Mouse (Mus musculus) neural tube, embryonic 14.5 days (tissue): ENCODE results near the gene Colgalt2. TPM values are rescaled to one million over a fixed set of nuclear protein-coding genes. Genes with fewer than 3 reads are reported as not detected.

Experiments used
- ATAC-seq: fragments of 200-750 bp; cut with Nextera tagmentation; 2 replicates; pipeline ENCODE4 v1.8.0; 2017; ENCODE audit warnings: low read depth, mild to moderate bottlenecking, moderate TSS enrichment, moderate library complexity
- H3K27ac ChIP-seq: fragments of 300-500 bp; sonication (generic); 2 replicates; pipeline ENCODE4 v1.5.1; 2014; ENCODE audit warnings: low read depth, mild to moderate bottlenecking, control low read depth, low read length, moderate library complexity, mixed read lengths
- H3K27me3 ChIP-seq: fragments of 300-500 bp; sonication (generic); 2 replicates; pipeline ENCODE4 v1.6.1; 2014; ENCODE audit warnings: low read length; ENCODE audit not compliant: control insufficient read depth, insufficient read depth
- H3K36me3 ChIP-seq: fragments of 300-500 bp; sonication (generic); 2 replicates; pipeline ENCODE4 v1.6.1; 2014; ENCODE audit warnings: low read length, mixed read lengths; ENCODE audit not compliant: control insufficient read depth, insufficient read depth
- H3K4me1 ChIP-seq: fragments of 300-500 bp; sonication (generic); 2 replicates; pipeline ENCODE4 v1.6.1; 2014; ENCODE audit warnings: low read length; ENCODE audit not compliant: control insufficient read depth, insufficient read depth
- H3K4me2 ChIP-seq: fragments of 300-500 bp; sonication (generic); 2 replicates; pipeline ENCODE4 v1.6.1; 2014; ENCODE audit warnings: mild to moderate bottlenecking, low read depth, low read length, control low read depth
- H3K4me3 ChIP-seq: fragments of 300-500 bp; sonication (generic); 2 replicates; pipeline ENCODE4 v1.5.1; 2014; ENCODE audit warnings: low read depth, low read length, control low read depth, mixed read lengths
- H3K9ac ChIP-seq: fragments of 300-500 bp; sonication (generic); replicated peaks from 2 replicates; pipeline ENCODE4 v1.6.1; 2014; ENCODE audit warnings: low read depth, mild to moderate bottlenecking, control low read depth, low read length, mixed read lengths
- H3K9me3 ChIP-seq: fragments of 300-500 bp; sonication (generic); 2 replicates; pipeline ENCODE4 v1.6.1; 2016; ENCODE audit warnings: low read length; ENCODE audit not compliant: control insufficient read depth
- WGBS: fragments of 180-500 bp; shearing (Covaris S2); extraction: QIAGEN DNeasy Blood & Tissue Kit; methylation state at CpG from one replicate; pipeline ENCODE4 v1.1.7; 2014; 5-methylcytosine and 5-hydroxymethylcytosine counted together
- polyA plus RNA-seq: library from polyadenylated mRNA; unstranded; fragments of >200 nt; fragmentation: Nextera tagmentation; extraction: Ambion mirVana; gene quantifications from 2 replicates; pipeline ENCODE4 v1.2.1, GENCODE M21; 2014

Colgalt2 gene
- polyA plus RNA-seq, 1 experiment from 2014 or later: 4.2 TPM

- ATAC-seq: no peak
- Histone ChIP-seq H3K27me3 (no peaks in the 10 kb centered on the region), H3K4me2 (no peak overlapping the region)
Observed at GRCm38 (mm10) chr1:152457596-152457995, 58.0 kb downstream of the Colgalt2 start.

GRCm38 (mm10) chr1:152458996-152459395, 59.4 kb downstream of the Colgalt2 start:
- Histone ChIP-seq H3K27ac (no peak overlapping the region), H3K27me3 (no peaks in the 10 kb centered on the region), H3K4me2 (no peak overlapping the region), H3K4me3 (no peak overlapping the region), H3K9ac (no peak overlapping the region), H3K4me1 (no peaks in the 10 kb centered on the region), H3K9me3 (no peaks in the 10 kb centered on the region), H3K36me3 (no peaks in the 10 kb centered on the region)
- ATAC-seq: no peak
- WGBS: 83% methylated on average over 7 of the region's 7 CpGs

More at GRCm38 (mm10) chr1:152457596-152457995, 58.0 kb downstream of the Colgalt2 start:
- WGBS: 66% methylated on average over 5 of the region's 5 CpGs
- Histone ChIP-seq H3K9me3 (no peaks in the 10 kb centered on the region), H3K36me3 (no peaks in the 10 kb centered on the region), H3K4me3 (no peak overlapping the region), H3K9ac (no peak overlapping the region), H3K27ac (no peak overlapping the region), H3K4me1 (no peaks in the 10 kb centered on the region)

DNA sequence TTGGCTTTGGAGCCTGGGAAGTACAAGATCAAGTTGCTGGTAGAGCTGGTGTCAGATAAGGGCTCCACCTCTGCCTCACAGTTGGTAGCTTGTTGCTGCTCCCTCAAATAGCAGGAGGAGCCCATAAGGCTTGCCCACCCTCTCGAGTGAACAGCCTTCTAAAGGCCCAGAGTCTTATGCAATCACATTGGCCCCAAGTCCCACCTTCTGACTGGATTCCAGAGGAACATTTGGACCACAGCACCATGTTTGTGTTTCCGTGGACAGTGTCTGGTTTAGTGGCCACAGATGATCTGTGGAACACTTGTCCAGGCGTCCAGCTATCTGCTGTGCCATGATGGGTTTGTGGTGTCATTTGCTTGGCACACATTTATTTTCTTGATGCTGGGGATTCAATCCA, 61.3 kb downstream of the Colgalt2 start:
- ATAC-seq: no peak

GRCm38 (mm10) chr1:152461814-152462213, 62.2 kb downstream of the Colgalt2 start:
- H3K9ac ChIP-seq: no peak overlapping the region
- H3K4me3 ChIP-seq: no peak overlapping the region
- no peak overlapping the region for H3K27ac ChIP-seq
- H3K4me2 ChIP-seq: no peak overlapping the region
- H3K4me1 ChIP-seq: no peaks in the 10 kb centered on the region
- H3K36me3 ChIP-seq: no peaks in the 10 kb centered on the region
- no peaks in the 10 kb centered on the region for H3K9me3 ChIP-seq
- ATAC-seq: no peak
- no peaks in the 10 kb centered on the region for H3K27me3 ChIP-seq
- 60% methylated on average over 3 of the region's 3 CpGs for WGBS

More for the DNA sequence above, 61.3 kb downstream of the Colgalt2 start:
- no peak overlapping the region for H3K4me3 ChIP-seq
- no peaks in the 10 kb centered on the region for H3K9me3 ChIP-seq
- H3K4me1 ChIP-seq: no peaks in the 10 kb centered on the region
- no peak overlapping the region for H3K9ac ChIP-seq
- no peak overlapping the region for H3K4me2 ChIP-seq
- H3K27ac ChIP-seq: no peak overlapping the region
- 83% methylated on average over 3 of the region's 3 CpGs for WGBS
- H3K27me3 ChIP-seq: no peaks in the 10 kb centered on the region
- no peaks in the 10 kb centered on the region for H3K36me3 ChIP-seq

GRCm38 (mm10) chr1:152462348-152462747, 62.7 kb downstream of the Colgalt2 start:
- whole genome bisulfite sequencing: 89% methylated on average over 7 of the region's 7 CpGs
- Histone ChIP-seq H3K27ac (no peak overlapping the region), H3K4me1 (no peaks in the 10 kb centered on the region)

GRCm38 (mm10) chr1:152466280-152466679, 66.7 kb downstream of the Colgalt2 start:
- WGBS: 61% methylated on average over 3 of the region's 3 CpGs
- Histone ChIP-seq H3K9ac (no peak overlapping the region), H3K4me2 (no peak overlapping the region), H3K27ac (no peak overlapping the region), H3K9me3 (no peaks in the 10 kb centered on the region), H3K4me1 (no peaks in the 10 kb centered on the region), H3K4me3 (no peak overlapping the region), H3K36me3 (no peaks in the 10 kb centered on the region), H3K27me3 (no peaks in the 10 kb centered on the region)
- ATAC-seq: no peak

More at GRCm38 (mm10) chr1:152462348-152462747, 62.7 kb downstream of the Colgalt2 start:
- Histone ChIP-seq H3K36me3 (no peaks in the 10 kb centered on the region), H3K9ac (no peak overlapping the region), H3K4me3 (no peak overlapping the region), H3K9me3 (no peaks in the 10 kb centered on the region), H3K27me3 (no peaks in the 10 kb centered on the region), H3K4me2 (no peak overlapping the region)
- ATAC-seq: no peak

DNA sequence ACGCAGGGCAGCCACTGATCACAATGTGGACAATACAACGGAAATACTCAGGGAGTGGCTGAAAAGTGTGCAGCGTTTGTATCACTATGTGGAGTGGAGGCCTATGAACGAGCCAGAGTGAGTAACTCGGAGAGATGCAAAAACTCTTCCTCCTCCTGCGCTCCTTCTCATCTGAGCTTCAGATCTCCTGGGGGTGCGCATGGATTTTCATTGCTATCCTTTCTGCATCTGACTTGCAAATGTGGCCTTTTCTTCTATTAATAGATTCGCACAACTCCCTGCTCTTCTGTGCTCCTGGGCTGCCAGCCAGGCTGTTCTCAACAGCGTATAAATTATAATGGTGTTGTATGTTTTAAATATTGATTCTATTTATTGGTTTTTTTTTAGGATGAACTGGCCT, 68.8 kb downstream of the Colgalt2 start:
- Histone ChIP-seq H3K27ac (no peak overlapping the region), H3K4me2 (no peak overlapping the region)
- no peak for ATAC-seq

GRCm38 (mm10) chr1:152476126-152476525, 76.5 kb downstream of the Colgalt2 start:
- no peaks in the 10 kb centered on the region for H3K36me3 ChIP-seq
- H3K27me3 ChIP-seq: no peaks in the 10 kb centered on the region
- no peaks in the 10 kb centered on the region for H3K4me1 ChIP-seq
- no peaks in the 10 kb centered on the region for H3K9me3 ChIP-seq
- 83% methylated on average over 4 of the region's 4 CpGs for WGBS
- H3K4me3 ChIP-seq: no peak overlapping the region
- no peak overlapping the region for H3K4me2 ChIP-seq
- no peak overlapping the region for H3K27ac ChIP-seq
- H3K9ac ChIP-seq: no peak overlapping the region
- no peak for ATAC-seq

More for the DNA sequence above, 68.8 kb downstream of the Colgalt2 start:
- Histone ChIP-seq H3K36me3 (no peaks in the 10 kb centered on the region), H3K4me3 (no peak overlapping the region), H3K9ac (no peak overlapping the region), H3K27me3 (no peaks in the 10 kb centered on the region), H3K4me1 (no peaks in the 10 kb centered on the region), H3K9me3 (no peaks in the 10 kb centered on the region)
- 44% methylated on average over 9 of the region's 9 CpGs for WGBS

GRCm38 (mm10) chr1:152490842-152491241, 91.2 kb downstream of the Colgalt2 start:
- Histone ChIP-seq H3K4me3 (no peak overlapping the region), H3K27ac (no peak overlapping the region), H3K27me3 (no peaks in the 10 kb centered on the region), H3K4me2 (no peak overlapping the region), H3K9me3 (no peaks in the 10 kb centered on the region), H3K4me1 (no peaks in the 10 kb centered on the region), H3K9ac (no peak overlapping the region), H3K36me3 (no peaks in the 10 kb centered on the region)
- no peak for ATAC-seq
- 96% methylated on average over 1 of the region's 1 CpGs for WGBS
